Mouse (Mus musculus): ENCODE results near the gene Amigo1.

- TF ChIP-seq CTCF (IDR thresholded peaks at IDR 0.05; ENCODE audit: extremely low read depth, insufficient read depth, insufficient read length, insufficient replicate concordance) (no peak), POLR2A (IDR thresholded peaks at IDR 0.05; ENCODE audit: low read depth, low read length) (no peak)
Measured at GRCm38 (mm10) chr3:108140786-108141185, 45.3 kb upstream of the Amigo1 start.
